Comparison of ENCODE assay signal across 26 mouse cellular contexts in the genomic region with DNA sequence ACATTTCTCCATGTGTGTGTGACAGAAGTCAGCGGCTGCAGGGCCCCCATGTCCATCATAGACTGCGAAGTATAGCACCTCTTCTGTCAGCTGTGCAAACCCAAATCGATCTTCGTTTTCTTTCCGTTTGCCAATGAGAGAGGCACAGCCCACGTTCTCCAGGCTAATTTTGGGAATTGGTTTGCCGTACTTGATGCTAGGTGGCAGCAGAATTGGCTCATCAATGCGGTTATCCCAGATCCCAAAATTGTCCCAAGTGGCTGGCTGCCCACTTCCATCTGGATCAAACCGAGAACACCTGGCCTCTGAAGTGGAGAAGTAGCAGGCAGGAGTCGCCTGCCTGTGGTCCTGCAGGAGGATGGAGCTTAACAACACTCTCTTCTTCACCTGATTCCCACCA. TPM values are rescaled to one million over a fixed set of nuclear protein-coding genes. Genes with fewer than 3 reads are reported as not detected.
DNase-seq lines count a peak whose midpoint lies in the region; ATAC-seq and TF ChIP-seq lines count a peak whose summit lies in the region.
"Had no signal": no experiment of that assay in that cellular context is flagged by ENCODE, and none has a peak within 500 bp of the region (broad histone marks: within the 10 kb centered on the region; RNA-seq: fewer than 3 reads in every experiment).

No protein-coding gene starts in this region.

- H3K27me3 ChIP-seq in heart, adult 2 months (ENCODE audit: control insufficient read depth, insufficient read depth, low read length): no peaks in the 10 kb centered on the region
- H3K27me3 ChIP-seq in heart, embryonic 12.5 days (replicated peaks): no peaks in the 10 kb centered on the region
- H3K27me3 ChIP-seq: embryonic facial prominence, embryonic 12.5 days; heart, embryonic 15.5 days; kidney, embryonic 15.5 days; limb, embryonic 12.5 days; liver, embryonic 15.5 days; midbrain, embryonic 15.5 days had no signal

- no peaks in the 10 kb centered on the region; the same call in 1 of the 2 replicates for H3K4me1 ChIP-seq in heart, adult 2 months (ENCODE audit: control insufficient read depth, insufficient read depth, low read length)
- H3K4me1 ChIP-seq in heart, embryonic 12.5 days (replicated peaks): peaks cover 6% of the 10 kb centered on the region; the same call in 1 of the 2 replicates
- H3K4me1 ChIP-seq: embryonic facial prominence, embryonic 12.5 days; heart, embryonic 15.5 days; kidney, embryonic 15.5 days; limb, embryonic 12.5 days; midbrain, embryonic 10.5 days; midbrain, embryonic 15.5 days had no signal

- H3K36me3 ChIP-seq in heart, adult 2 months (ENCODE audit: control insufficient read depth, insufficient read depth, low read length): peaks cover 5% of the 10 kb centered on the region; the same call in 1 of the 2 replicates
- H3K36me3 ChIP-seq in heart, embryonic 12.5 days: peaks cover 20% of the 10 kb centered on the region
- H3K36me3 ChIP-seq: embryonic facial prominence, embryonic 12.5 days; midbrain, embryonic 10.5 days; midbrain, embryonic 15.5 days had no signal

- H3K4me3 ChIP-seq in layer of hippocampus, adult 2 months: no peak overlapping the region
- H3K4me3 ChIP-seq in heart, adult 2 months: no peak overlapping the region
- no peak overlapping the region for H3K4me3 ChIP-seq in heart, embryonic 12.5 days
- H3K4me3 ChIP-seq: embryonic facial prominence, embryonic 12.5 days; heart, embryonic 15.5 days; kidney, embryonic 15.5 days; limb, embryonic 12.5 days; liver, embryonic 15.5 days; midbrain, embryonic 10.5 days; midbrain, embryonic 15.5 days had no signal

- no peaks in the 10 kb centered on the region for H3K9me3 ChIP-seq in heart, embryonic 12.5 days (replicated peaks)
- H3K9me3 ChIP-seq: embryonic facial prominence, embryonic 12.5 days; heart, embryonic 15.5 days; kidney, embryonic 15.5 days; limb, embryonic 12.5 days; liver, embryonic 15.5 days; midbrain, embryonic 10.5 days; midbrain, embryonic 15.5 days had no signal

- intact Hi-C loops in heart, adult 2 months (cut with DNase I): no loop called here

- WGBS in heart, adult 2 months: 88% methylated on average over 10 of the region's 10 CpGs
- 84% methylated on average over 10 of the region's 10 CpGs for WGBS in heart, embryonic 12.5 days

- peak; percentile 25 for DNase-seq in layer of hippocampus, adult 11-12 months (ENCODE audit: low spot score)
- DNase-seq in layer of hippocampus, adult 9-10 months (ENCODE audit: low spot score): no peak
- peak; percentile 34 to 48 for DNase-seq in layer of hippocampus, adult 2 months (ENCODE audit: low spot score in 2 of 2)
- DNase-seq in left cerebral cortex, adult 18-20 months (ENCODE audit: low spot score in 2 of 2): peak; percentile 13 to 41
- DNase-seq in right cerebral cortex, postnatal 25 days: peak; percentile 39
- no peak for DNase-seq in heart, adult 2 months
- DNase-seq: adrenal gland, postnatal 25 days; cerebellum, adult 8-10 months; cerebellum, postnatal 36 days; embryo, embryonic 11 days; gastrocnemius, postnatal 10 days; kidney, adult 18-20 months; kidney, postnatal 25 days; lung, embryonic 14.5 days; lung, postnatal 14 days had no signal

- H3K9ac ChIP-seq in heart, adult 2 months (ENCODE audit: low read depth, low read length): no peak overlapping the region
- no peak overlapping the region for H3K9ac ChIP-seq in heart, embryonic 12.5 days
- H3K9ac ChIP-seq: embryonic facial prominence, embryonic 12.5 days; heart, embryonic 15.5 days; kidney, embryonic 15.5 days; limb, embryonic 12.5 days; liver, embryonic 15.5 days; lung, embryonic 14.5 days; midbrain, embryonic 15.5 days had no signal

- no peak for TF ChIP-seq CTCF in layer of hippocampus, adult 2 months (conservative IDR thresholded peaks at IDR 0.05)
- no peak for TF ChIP-seq CTCF in heart, adult 2 months (IDR thresholded peaks at IDR 0.05)

- H3K4me2 ChIP-seq in heart, embryonic 12.5 days: no peak overlapping the region
- H3K4me2 ChIP-seq: embryonic facial prominence, embryonic 12.5 days; heart, embryonic 15.5 days; kidney, embryonic 15.5 days; limb, embryonic 12.5 days; liver, embryonic 15.5 days; lung, embryonic 14.5 days; midbrain, embryonic 15.5 days had no signal

- ATAC-seq in heart, embryonic 12.5 days (ENCODE audit: insufficient number of reproducible peaks, low FRiP score): no peak
- ATAC-seq: CD4-positive, CD25-positive, alpha-beta regulatory T cell, adult 4 months; forebrain, embryonic 14.5 days; hindbrain, embryonic 16.5 days; midbrain, embryonic 15.5 days had no signal

- H3K79me2 ChIP-seq in heart, adult 2 months (replicated peaks; ENCODE audit: control insufficient read depth, insufficient read depth, low read length): peaks cover 4% of the 10 kb centered on the region

- TF ChIP-seq EP300 in heart, adult 2 months (IDR thresholded peaks at IDR 0.05; ENCODE audit: insufficient read depth, low read depth, low read length): no peak

- no peak overlapping the region for H3K27ac ChIP-seq in layer of hippocampus, adult 2 months
- H3K27ac ChIP-seq in heart, adult 2 months: no peak overlapping the region
- H3K27ac ChIP-seq in heart, embryonic 12.5 days (ENCODE audit: poor library complexity, severe bottlenecking): no peak overlapping the region
- H3K27ac ChIP-seq: embryonic facial prominence, embryonic 12.5 days; heart, embryonic 15.5 days; kidney, embryonic 15.5 days; limb, embryonic 12.5 days; liver, embryonic 15.5 days; midbrain, embryonic 10.5 days; midbrain, embryonic 15.5 days had no signal

- no peak for TF ChIP-seq POLR2A in heart, adult 2 months (IDR thresholded peaks at IDR 0.05; ENCODE audit: insufficient read depth, low read depth, low read length)

RNA-seq across cellular contexts. Expression of a gene that starts 10.5 kb away (rescaled TPM):
- 10 to 100 TPM; 80.3 to 83.6 TPM for total RNA-seq in layer of hippocampus, adult 2 months (2021)
- 10 to 100 TPM; 89.7 to 90.4 TPM for total RNA-seq in left cerebral cortex, adult 18-20 months (2021)
- total RNA-seq in heart, adult 2 months (2021): 100 to 1,000 TPM in 1 of 2 experiments, 10 to 100 TPM in 1; 70.9 to 103 TPM
- polyA plus RNA-seq in heart, adult 2 months (2012; rRNA removed): 18.0 and 36.9 TPM in 2 replicates
- 15.5 and 16.6 TPM in 2 replicates for polyA plus RNA-seq in heart, embryonic 12.5 days (2016; fragmentation: Nextera tagmentation; extraction: Ambion mirVana)

RNA-seq across cellular contexts. Expression of a gene that starts 56.1 kb away (rescaled TPM):
- total RNA-seq in layer of hippocampus, adult 2 months (2021): 1 to 10 TPM; 5.5 TPM
- total RNA-seq in left cerebral cortex, adult 18-20 months (2021): 10 to 100 TPM; 12.7 to 16.4 TPM
- total RNA-seq in heart, adult 2 months (2021): 1 to 10 TPM; 3.4 to 3.8 TPM
- 2.6 and 3.7 TPM in 2 replicates for polyA plus RNA-seq in heart, adult 2 months (2012; rRNA removed)
- polyA plus RNA-seq in heart, embryonic 12.5 days (2016; fragmentation: Nextera tagmentation; extraction: Ambion mirVana): 5.3 and 5.8 TPM in 2 replicates

Comparison
In these comparisons a context has a peak if more than half of its experiments do, and no peak if none do; other contexts are left out.
1. DNase-seq: peak in layer of hippocampus, adult 11-12 months (single experiment), layer of hippocampus, adult 2 months (2 of 2), left cerebral cortex, adult 18-20 months (2 of 2) and right cerebral cortex, postnatal 25 days (single experiment); none in layer of hippocampus, adult 9-10 months (single experiment) and heart, adult 2 months (0 of 2).